Mouse (Mus musculus): ENCODE data around the gene Piga.

The Piga gene

GRCm38 (mm10) chrX:164419471-164419939, at the start of gene Piga:
Piga (plus strand) TSS chrX:164419787.
- DNase-seq (ENCODE audit: low spot score), result peak; percentile 93

- DNase-seq (ENCODE audit: low spot score), result no peak
Measured at GRCm38 (mm10) chrX:164370576-164370975, 49.0 kb upstream of the Piga start.

- no peak for DNase-seq (ENCODE audit: low spot score)
Measured at GRCm38 (mm10) chrX:164373081-164373480, 46.5 kb upstream of the Piga start, which contains the start of gene Vegfd. Vegfd (plus strand) TSS chrX:164373378.

- no peak for DNase-seq (ENCODE audit: low spot score)
Measured at GRCm38 (mm10) chrX:164374586-164374985, 45.0 kb upstream of the Piga start.

GRCm38 (mm10) chrX:164379721-164380120, 39.9 kb upstream of the Piga start:
- no peak for DNase-seq (ENCODE audit: low spot score)

- DNase-seq (ENCODE audit: low spot score), result peak; percentile 70
Measured at GRCm38 (mm10) chrX:164381618-164382408, 37.8 kb upstream of the Piga start.

GRCm38 (mm10) chrX:164394091-164394490, 25.5 kb upstream of the Piga start:
- no peak for DNase-seq (ENCODE audit: low spot score)

GRCm38 (mm10) chrX:164398456-164398855, 21.1 kb upstream of the Piga start:
- no peak for DNase-seq (ENCODE audit: low spot score)

GRCm38 (mm10) chrX:164405080-164405649, 14.4 kb upstream of the Piga start:
- no peak for DNase-seq (ENCODE audit: low spot score)

- DNase-seq (ENCODE audit: low spot score), result peak; percentile 55
Measured at GRCm38 (mm10) chrX:164406133-164407022, 13.2 kb upstream of the Piga start.

GRCm38 (mm10) chrX:164408301-164408927, 11.2 kb upstream of the Piga start:
- no peak for DNase-seq (ENCODE audit: low spot score)

- no peak for DNase-seq (ENCODE audit: low spot score)
Measured at GRCm38 (mm10) chrX:164410562-164410961, 9.0 kb upstream of the Piga start.

GRCm38 (mm10) chrX:164416803-164417202, 2.8 kb upstream of the Piga start:
- no peak for DNase-seq (ENCODE audit: low spot score)

GRCm38 (mm10) chrX:164418008-164418407, 1.6 kb upstream of the Piga start:
- no peak for DNase-seq (ENCODE audit: low spot score)

GRCm38 (mm10) chrX:164419955-164420354, 368 bp downstream of the Piga start:
- no peak for DNase-seq (ENCODE audit: low spot score)

- no peak for DNase-seq (ENCODE audit: low spot score)
Measured at GRCm38 (mm10) chrX:164420518-164420917, 931 bp downstream of the Piga start.

- DNase-seq (ENCODE audit: low spot score), result no peak
Measured at GRCm38 (mm10) chrX:164424821-164425220, 5.2 kb downstream of the Piga start.

GRCm38 (mm10) chrX:164427295-164427694, 7.7 kb downstream of the Piga start:
- DNase-seq (ENCODE audit: low spot score), result no peak

- no peak for DNase-seq (ENCODE audit: low spot score)
Measured at GRCm38 (mm10) chrX:164428224-164428623, 8.6 kb downstream of the Piga start.

- DNase-seq (ENCODE audit: low spot score), result no peak
Measured at GRCm38 (mm10) chrX:164430621-164431020, 11.0 kb downstream of the Piga start.

- no peak for DNase-seq (ENCODE audit: low spot score)
Measured at GRCm38 (mm10) chrX:164431133-164431532, 11.5 kb downstream of the Piga start.

GRCm38 (mm10) chrX:164431541-164431940, 12.0 kb downstream of the Piga start:
- no peak for DNase-seq (ENCODE audit: low spot score)
